Mouse (Mus musculus) ovary, postnatal 36 days (tissue): ENCODE results near the gene Ush2a.
A peak's percentile ranks its signal among the peaks of the same experiment; 100 is the strongest.

ENCODE experiments used
- DNase-seq: peaks from one replicate; pipeline ENCODE4 v3.0.0; 2022; ENCODE audit warnings: low spot score, mixed read lengths

Gene Ush2a

DNA sequence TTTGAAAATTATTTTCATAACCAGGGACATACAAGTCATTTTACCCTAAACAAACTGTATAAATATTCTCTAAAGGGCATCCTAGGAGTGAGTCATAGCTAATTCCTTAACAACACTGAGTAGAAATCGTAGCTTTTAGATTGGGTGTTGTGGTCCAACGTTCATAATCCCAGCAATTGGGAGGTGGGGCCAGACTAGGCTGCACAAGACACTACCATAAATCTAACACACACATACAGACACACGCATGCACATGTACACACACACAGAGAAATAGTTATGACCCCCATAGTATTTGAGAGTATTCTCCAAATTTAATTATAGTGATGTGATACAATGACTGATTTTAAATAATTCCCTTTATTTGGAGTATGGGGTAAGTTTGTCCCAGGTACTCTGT lies 125.5 kb downstream of the Ush2a start:
- no peak for DNase-seq

DNA sequence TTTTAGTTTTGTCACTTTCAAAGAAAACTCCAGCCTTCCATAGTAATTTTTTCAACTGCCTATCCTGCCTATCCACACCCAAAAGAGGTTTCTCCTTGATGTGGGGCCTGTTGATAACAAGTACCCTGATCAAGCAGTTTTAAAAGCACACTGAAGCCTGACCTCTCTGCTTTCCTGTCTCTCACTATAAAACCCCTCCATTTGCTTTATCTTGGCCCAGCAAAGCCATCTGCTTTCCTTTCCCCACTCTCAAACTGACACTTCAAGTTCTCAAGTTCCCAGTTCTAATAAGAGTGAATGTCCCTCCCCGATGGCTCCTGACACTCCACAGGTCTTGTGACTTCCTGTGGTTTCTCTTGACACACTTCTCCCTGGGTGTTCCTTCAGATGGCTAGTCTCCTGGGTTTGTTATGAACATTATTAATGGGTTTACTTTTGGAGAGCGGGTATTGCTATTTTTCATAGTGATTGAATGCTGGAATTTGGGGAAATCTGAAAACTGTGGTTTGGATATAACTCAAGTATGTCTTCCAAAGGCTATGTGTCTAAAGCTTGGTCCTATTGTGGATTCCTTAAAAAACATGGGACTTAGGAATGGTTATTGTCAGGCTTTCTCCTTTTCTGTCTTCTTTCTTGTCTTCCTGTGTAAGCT lies 126.1 kb downstream of the Ush2a start:
- DNase-seq: no peak

GRCm38 (mm10) chr1:188390080-188390479 lies 128.3 kb downstream of the Ush2a start:
- no peak for DNase-seq

GRCm38 (mm10) chr1:188407176-188407575 lies 145.4 kb downstream of the Ush2a start:
- DNase-seq: no peak

GRCm38 (mm10) chr1:188407613-188408386 lies 146.0 kb downstream of the Ush2a start:
- DNase-seq: peak; percentile 8

GRCm38 (mm10) chr1:188410547-188410946 lies 148.7 kb downstream of the Ush2a start:
- no peak for DNase-seq

- no peak for DNase-seq
Measured at GRCm38 (mm10) chr1:188420543-188420942, 158.7 kb downstream of the Ush2a start.

- no peak for DNase-seq
Measured at GRCm38 (mm10) chr1:188428172-188428571, 166.3 kb downstream of the Ush2a start.

GRCm38 (mm10) chr1:188430689-188431088 lies 168.9 kb downstream of the Ush2a start:
- DNase-seq: no peak

- no peak for DNase-seq
Measured at GRCm38 (mm10) chr1:188447964-188448363, 186.1 kb downstream of the Ush2a start.

- DNase-seq: no peak
Measured at GRCm38 (mm10) chr1:188456466-188457175, 194.8 kb downstream of the Ush2a start.

DNA sequence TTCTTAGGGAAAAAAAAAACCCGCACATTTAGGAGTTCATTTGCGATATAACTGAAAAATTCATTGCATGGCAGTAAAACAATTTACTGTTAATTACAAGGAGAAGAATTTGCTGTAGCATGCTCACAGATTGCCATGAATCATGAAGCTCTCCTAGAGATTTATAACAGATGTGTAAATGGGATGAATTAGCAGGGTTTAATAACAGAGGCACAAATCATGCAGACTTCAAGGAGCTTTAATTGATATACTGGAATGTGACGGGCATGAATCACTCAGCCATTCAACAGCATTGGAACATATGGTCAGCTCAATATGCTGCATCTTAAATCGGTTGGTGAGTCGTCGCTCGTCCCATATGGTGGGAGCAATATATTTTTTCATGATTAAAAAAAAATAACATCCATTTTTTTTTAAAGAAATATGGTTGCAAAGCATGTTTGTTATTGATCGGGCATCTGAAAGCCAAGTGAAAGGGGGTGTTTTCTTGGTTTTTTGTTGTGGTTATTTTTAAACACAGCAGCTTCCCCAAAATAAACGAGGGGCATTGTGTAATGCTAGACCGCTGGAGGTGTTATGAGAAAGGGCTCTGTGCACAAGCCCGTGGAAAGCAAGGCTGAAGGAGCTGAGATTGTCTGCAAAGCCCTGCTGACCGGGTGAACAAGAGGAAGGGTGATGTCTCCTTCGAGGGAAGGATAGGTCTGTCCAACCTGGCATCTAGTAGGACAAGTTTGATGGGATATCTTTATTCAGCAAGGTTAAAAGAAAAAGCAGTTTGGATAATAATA lies 195.6 kb downstream of the Ush2a start:
- DNase-seq: no peak

GRCm38 (mm10) chr1:188461203-188461602 lies 199.4 kb downstream of the Ush2a start:
- DNase-seq: no peak

DNA sequence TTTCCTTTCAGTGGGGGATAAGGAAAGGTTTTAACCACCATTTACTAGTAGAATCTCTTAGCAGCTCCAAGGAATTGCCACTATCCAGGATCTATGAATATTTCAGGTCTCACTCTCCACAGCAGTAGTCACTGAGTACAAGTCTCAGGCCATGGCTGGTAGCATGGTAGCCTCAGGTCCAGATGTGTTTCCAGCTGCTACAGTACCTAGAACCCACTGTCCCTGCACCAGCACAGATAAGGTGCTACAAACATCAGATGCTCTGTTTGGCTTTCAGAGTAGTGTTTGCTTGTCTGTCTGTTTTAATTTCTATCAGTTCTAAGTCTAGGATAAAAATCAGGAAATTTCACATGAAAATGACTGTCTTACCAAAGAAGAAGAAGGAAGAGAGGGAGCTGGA lies 202.8 kb downstream of the Ush2a start:
- no peak for DNase-seq

GRCm38 (mm10) chr1:188468371-188468783 lies 206.6 kb downstream of the Ush2a start:
- DNase-seq: peak; percentile 4

DNA sequence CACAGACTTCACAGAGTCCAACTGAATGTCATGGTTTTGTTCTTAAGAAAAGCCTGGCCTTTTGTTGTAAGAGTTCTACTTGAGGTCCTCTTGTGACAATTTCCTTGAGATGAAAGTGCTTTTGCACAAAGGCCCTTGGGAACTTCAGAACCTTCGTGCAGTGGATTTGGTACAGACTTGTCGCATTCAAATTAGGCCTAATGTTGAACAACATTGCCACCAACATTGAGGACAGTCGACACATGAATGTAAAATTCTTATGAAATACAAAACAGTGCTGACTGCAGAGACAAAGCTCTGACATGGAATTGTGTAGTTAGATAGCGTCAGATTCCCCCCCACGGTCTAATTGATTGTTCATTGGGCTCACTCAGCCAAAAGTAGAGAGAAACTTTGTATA lies 243.1 kb downstream of the Ush2a start:
- DNase-seq: no peak

GRCm38 (mm10) chr1:188518792-188519191 lies 257.0 kb downstream of the Ush2a start:
- no peak for DNase-seq

GRCm38 (mm10) chr1:188527451-188527850 lies 265.6 kb downstream of the Ush2a start:
- no peak for DNase-seq

GRCm38 (mm10) chr1:188529606-188530131 lies 267.8 kb downstream of the Ush2a start:
- DNase-seq: no peak

DNA sequence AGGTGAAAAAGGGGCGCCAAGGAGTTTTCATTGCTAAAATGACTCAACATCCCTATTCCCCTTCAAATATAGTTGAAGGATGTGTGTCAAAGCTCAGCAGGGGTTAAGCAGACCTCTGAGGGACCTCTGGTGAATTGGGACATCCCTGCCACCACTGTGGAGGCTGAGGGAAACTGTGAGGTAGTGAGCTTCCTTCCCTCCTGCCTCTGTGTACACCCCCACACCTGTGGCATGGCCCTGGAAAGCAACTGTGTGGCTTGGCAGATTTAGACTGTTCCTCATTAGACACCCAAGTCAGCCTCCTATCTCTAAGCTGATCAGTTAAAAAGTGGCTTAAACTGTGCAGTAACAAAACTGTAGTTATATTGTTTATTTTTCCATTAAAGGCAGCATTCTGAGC lies 275.2 kb downstream of the Ush2a start:
- DNase-seq: no peak

DNA sequence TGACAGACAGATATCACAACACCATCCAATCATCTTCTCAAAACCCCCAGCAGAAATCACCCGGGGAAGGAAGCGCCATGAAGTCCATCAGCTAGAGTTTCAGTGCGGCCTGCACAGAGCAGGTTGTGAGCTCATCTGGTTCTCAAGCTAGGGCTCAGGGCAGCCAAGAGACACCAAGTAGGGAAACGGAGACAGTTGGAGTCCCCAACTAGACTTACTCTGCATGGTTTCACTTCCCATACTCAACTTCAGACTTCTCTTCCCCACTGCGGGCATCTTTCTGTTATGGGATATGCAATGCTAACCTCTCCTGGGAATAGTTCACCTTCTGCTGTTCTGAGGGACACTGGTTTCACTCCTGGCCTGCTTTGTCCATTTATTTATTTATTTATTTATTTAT lies 277.8 kb downstream of the Ush2a start:
- DNase-seq: no peak

DNA sequence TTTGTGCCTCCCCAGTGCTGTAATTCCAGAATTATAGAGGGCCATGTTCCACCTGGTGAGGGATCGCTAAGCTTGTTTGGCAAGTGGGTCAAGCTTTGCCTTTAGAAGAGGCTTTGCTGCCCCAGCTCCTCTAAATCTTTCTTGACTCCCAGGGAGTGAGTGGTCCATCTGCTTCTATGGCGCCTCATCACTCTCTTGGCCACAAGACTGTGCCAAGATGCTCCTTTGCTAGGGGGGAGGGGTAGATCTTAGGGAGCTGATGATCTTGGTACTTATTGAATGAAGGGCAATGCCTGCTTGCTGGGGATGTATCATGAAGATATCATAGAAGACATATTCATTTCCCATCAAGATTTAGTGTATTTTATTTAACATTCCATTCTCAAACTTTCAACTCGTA lies 279.7 kb downstream of the Ush2a start:
- no peak for DNase-seq
